Mouse (Mus musculus) midbrain, embryonic 14.5 days (tissue): Measurements from ENCODE around the gene Gm20388. TPM values are rescaled to one million over a fixed set of nuclear protein-coding genes. Genes with fewer than 3 reads are reported as not detected.

Experiments used
- ATAC-seq: fragments of 200-750 bp; cut with Nextera tagmentation; 2 replicates; pipeline ENCODE4 v1.8.0; 2017; ENCODE audit warnings: moderate number of reproducible peaks, moderate library complexity; ENCODE audit not compliant: low FRiP score, low TSS enrichment
- DNase-seq: peaks from one replicate; pipeline ENCODE4 v3.0.0-alpha.2; 2015
- H3K27ac ChIP-seq: fragments of 300-500 bp; sonication (generic); replicated peaks from 2 replicates; pipeline ENCODE4 v1.5.1; 2014; ENCODE audit warnings: mild to moderate bottlenecking, low read depth, low read length, moderate library complexity
- H3K27me3 ChIP-seq: fragments of 300-500 bp; sonication (generic); 2 replicates; pipeline ENCODE4 v1.6.1; 2014; ENCODE audit warnings: low read length, control low read depth, mixed read lengths; ENCODE audit not compliant: control insufficient read depth, insufficient read depth
- H3K36me3 ChIP-seq: fragments of 300-500 bp; sonication (generic); 2 replicates; pipeline ENCODE4 v1.6.1; 2014; ENCODE audit warnings: low read length, control low read depth; ENCODE audit not compliant: control insufficient read depth, insufficient read depth
- H3K4me1 ChIP-seq: fragments of 300-500 bp; sonication (generic); 2 replicates; pipeline ENCODE4 v1.6.1; 2014; ENCODE audit warnings: mild to moderate bottlenecking, antibody characterized with exemption, low read length, control low read depth; ENCODE audit not compliant: control insufficient read depth, insufficient read depth
- H3K4me2 ChIP-seq: fragments of 300-500 bp; sonication (generic); 2 replicates; pipeline ENCODE4 v1.6.1; 2014; ENCODE audit warnings: mild to moderate bottlenecking, low read length, moderate library complexity
- H3K4me3 ChIP-seq: fragments of 300-500 bp; sonication (generic); replicated peaks from 2 replicates; pipeline ENCODE4 v1.5.1; 2014; ENCODE audit warnings: low read depth, low read length
- H3K9ac ChIP-seq: fragments of 300-500 bp; sonication (generic); replicated peaks from 2 replicates; pipeline ENCODE4 v1.6.1; 2014; ENCODE audit warnings: mild to moderate bottlenecking, low read length, moderate library complexity
- H3K9me3 ChIP-seq: fragments of 300-500 bp; sonication (generic); 2 replicates; pipeline ENCODE4 v1.6.1; 2016; ENCODE audit warnings: low read length, control low read depth, mixed read lengths; ENCODE audit not compliant: control insufficient read depth
- WGBS: fragments of 180-500 bp; shearing (Covaris S2); extraction: QIAGEN DNeasy Blood & Tissue Kit; methylation state at CpG from one replicate; pipeline ENCODE4 v1.1.7; 2014; 5-methylcytosine and 5-hydroxymethylcytosine counted together
- polyA plus RNA-seq: library from polyadenylated mRNA; unstranded; fragments of >200 nt; fragmentation: Nextera tagmentation; extraction: Ambion mirVana; gene quantifications from 2 replicates; pipeline ENCODE4 v1.2.1, GENCODE M21; 2014

Gm20388 gene
- polyA plus RNA-seq, 1 experiment from 2014 or later, result 4.1 TPM

GRCm38 (mm10) chr8:122918438-122919107, 3007.9 kb downstream of the Gm20388 start:
- Histone ChIP-seq H3K36me3 (peaks cover 13% of the 10 kb centered on the region), H3K27me3 (no peaks in the 10 kb centered on the region), H3K9ac (no peak overlapping the region), H3K4me3 (no peak overlapping the region), H3K27ac (no peak overlapping the region), H3K4me1 (peaks cover 21% of the 10 kb centered on the region), H3K9me3 (no peaks in the 10 kb centered on the region), H3K4me2 (no peak overlapping the region)
- DNase-seq, result no peak
- 74% methylated on average over 7 of the region's 7 CpGs for WGBS
- no peak for ATAC-seq

- H3K27ac ChIP-seq, result peak overlapping the region; percentile 52; the same call in 1 of the 2 replicates
- WGBS, result 52% methylated on average over 7 of the region's 7 CpGs
- H3K9ac ChIP-seq, result 0 out of 2 replicates have a peak overlapping the region, but pooled peaks have one; percentile 12
- H3K36me3 ChIP-seq, result 0 out of 2 replicates have a peak, but pooled peaks cover under 1% of the 10 kb centered on the region
- H3K27me3 ChIP-seq, result no peaks in the 10 kb centered on the region
- H3K4me2 ChIP-seq, result no peak overlapping the region
- no peak for ATAC-seq
- no peak overlapping the region for H3K4me3 ChIP-seq
- peak; percentile 74 for DNase-seq
- no peaks in the 10 kb centered on the region for H3K9me3 ChIP-seq
- H3K4me1 ChIP-seq, result peaks cover 25% of the 10 kb centered on the region
These were observed 3010.2 kb downstream of the Gm20388 start for GRCm38 (mm10) chr8:122920890-122921289.

- ATAC-seq, result no peak
- H3K9ac ChIP-seq, result no peak overlapping the region
These were observed 3012.3 kb downstream of the Gm20388 start for GRCm38 (mm10) chr8:122922945-122923344.

GRCm38 (mm10) chr8:122923431-122924090, 3012.9 kb downstream of the Gm20388 start:
- H3K36me3 ChIP-seq, result no peaks in the 10 kb centered on the region
- H3K27me3 ChIP-seq, result no peaks in the 10 kb centered on the region
- no peak overlapping the region for H3K4me2 ChIP-seq
- DNase-seq (no peak), ATAC-seq (no peak)
- 63% methylated on average over 7 of the region's 7 CpGs for WGBS
- H3K4me3 ChIP-seq, result no peak overlapping the region
- no peak overlapping the region for H3K9ac ChIP-seq
- peaks cover 21% of the 10 kb centered on the region for H3K4me1 ChIP-seq
- 0 out of 2 replicates have a peak overlapping the region, but pooled peaks have one; percentile 26 for H3K27ac ChIP-seq
- H3K9me3 ChIP-seq, result no peaks in the 10 kb centered on the region

More at GRCm38 (mm10) chr8:122922945-122923344, 3012.3 kb downstream of the Gm20388 start:
- no peak overlapping the region for H3K27ac ChIP-seq
- H3K27me3 ChIP-seq, result no peaks in the 10 kb centered on the region
- H3K36me3 ChIP-seq, result no peaks in the 10 kb centered on the region
- no peak for DNase-seq
- WGBS, result 89% methylated on average over 3 of the region's 3 CpGs
- H3K4me3 ChIP-seq, result no peak overlapping the region
- peaks cover 21% of the 10 kb centered on the region for H3K4me1 ChIP-seq
- H3K9me3 ChIP-seq, result no peaks in the 10 kb centered on the region
- no peak overlapping the region for H3K4me2 ChIP-seq

GRCm38 (mm10) chr8:122924091-122924490, 3013.4 kb downstream of the Gm20388 start:
- no peak overlapping the region for H3K4me2 ChIP-seq
- peaks cover 21% of the 10 kb centered on the region for H3K4me1 ChIP-seq
- H3K27me3 ChIP-seq, result no peaks in the 10 kb centered on the region
- no peaks in the 10 kb centered on the region for H3K9me3 ChIP-seq
- no peak for DNase-seq
- H3K4me3 ChIP-seq, result no peak overlapping the region
- ATAC-seq, result no peak
- WGBS, result 84% methylated on average over 6 of the region's 6 CpGs
- no peaks in the 10 kb centered on the region for H3K36me3 ChIP-seq
- H3K27ac ChIP-seq, result no peak overlapping the region
- H3K9ac ChIP-seq, result no peak overlapping the region

GRCm38 (mm10) chr8:122925939-122926722, 3015.5 kb downstream of the Gm20388 start:
- no peak for ATAC-seq
- peaks cover 17% of the 10 kb centered on the region for H3K4me1 ChIP-seq
- no peaks in the 10 kb centered on the region for H3K9me3 ChIP-seq
- 94% methylated on average over 8 of the region's 8 CpGs for WGBS
- no peaks in the 10 kb centered on the region for H3K36me3 ChIP-seq
- no peak overlapping the region for H3K27ac ChIP-seq
- H3K27me3 ChIP-seq, result no peaks in the 10 kb centered on the region
- DNase-seq, result no peak
- no peak overlapping the region for H3K4me3 ChIP-seq
- H3K9ac ChIP-seq, result no peak overlapping the region
- no peak overlapping the region for H3K4me2 ChIP-seq

GRCm38 (mm10) chr8:122926782-122927181, 3016.1 kb downstream of the Gm20388 start:
- Histone ChIP-seq H3K36me3 (no peaks in the 10 kb centered on the region), H3K27ac (no peak overlapping the region), H3K9me3 (no peaks in the 10 kb centered on the region), H3K9ac (no peak overlapping the region), H3K27me3 (no peaks in the 10 kb centered on the region), H3K4me2 (no peak overlapping the region), H3K4me3 (no peak overlapping the region), H3K4me1 (peaks cover 11% of the 10 kb centered on the region; the same call in 1 of the 2 replicates)
- DNase-seq, result no peak
- ATAC-seq, result no peak
- WGBS, result 82% methylated on average over 7 of the region's 7 CpGs

- no peaks in the 10 kb centered on the region for H3K27me3 ChIP-seq
- H3K4me1 ChIP-seq, result 0 out of 2 replicates have a peak, but pooled peaks cover 4% of the 10 kb centered on the region
- H3K4me2 ChIP-seq, result no peak overlapping the region
- DNase-seq (no peak), ATAC-seq (no peak)
- H3K36me3 ChIP-seq, result no peaks in the 10 kb centered on the region
- no peaks in the 10 kb centered on the region for H3K9me3 ChIP-seq
- H3K27ac ChIP-seq, result no peak overlapping the region
- H3K4me3 ChIP-seq, result no peak overlapping the region
- no peak overlapping the region for H3K9ac ChIP-seq
- 95% methylated on average over 3 of the region's 3 CpGs for WGBS
These were observed 3017.2 kb downstream of the Gm20388 start for GRCm38 (mm10) chr8:122927841-122928240.
